Mouse (Mus musculus) naive thymus-derived CD4-positive, alpha-beta T cell, adult 5 months (primary cell): ENCODE results near the gene Dusp13. TPM values are rescaled to one million over a fixed set of nuclear protein-coding genes. Genes with fewer than 3 reads are reported as not detected.

Experiments used
- polyA plus RNA-seq: library from polyadenylated mRNA; unstranded; fragments of 100-300 nt; shearing (Covaris generic); gene quantifications from one replicate; pipeline ENCODE4 v1.2.1, GENCODE M21; 2017

Gene Dusp13
- polyA plus RNA-seq, result not detected

GRCm38 (mm10) chr14:21750881-21751542, at the start of gene Dusp13:
TSS of gene Dusp13 (minus strand) at chr14:21751181.

GRCm38 (mm10) chr14:21750008-21750880, 737 bp downstream of the Dusp13 start, which contains the start of gene Samd8:
TSS of gene Samd8 (plus strand) at chr14:21750531.

GRCm38 (mm10) chr14:21714486-21714885, 36.5 kb downstream of the Dusp13 start, which contains the start of gene Dupd1:
TSS of gene Dupd1 (minus strand) at chr14:21714576.

Other genes with a start within 250 kb of the Dusp13 start
- gene Dupd1, start 36.6 kb downstream of the Dusp13 start, polyA plus RNA-seq, result not detected
- gene Samd8, start 650 bp downstream of the Dusp13 start, polyA plus RNA-seq, result 51.3 TPM
- gene Vdac2, start 74.1 kb upstream of the Dusp13 start, polyA plus RNA-seq, result 143 TPM
- gene Comtd1, start 97.8 kb upstream of the Dusp13 start, polyA plus RNA-seq, result 11.4 TPM
- gene Zfp503, start 238.4 kb upstream of the Dusp13 start, polyA plus RNA-seq, result not detected